Mouse (Mus musculus): ENCODE data around the gene Grn. TPM values are rescaled to one million over a fixed set of nuclear protein-coding genes. Genes with fewer than 3 reads are reported as not detected.
A peak's percentile ranks its signal among the peaks of the same experiment; 100 is the strongest.

The Grn gene
- total RNA-seq, 2 experiments from 2014 or later = 57.2 to 63.7 TPM

- intact Hi-C loops (cut with DNase I; ENCODE audit: low total_unique reads) = no loop called here
- DNase-seq = peak; percentile 70
Measured at GRCm38 (mm10) chr11:102455740-102456396, 25.8 kb downstream of the Grn start.

GRCm38 (mm10) chr11:102460541-102460940, 30.4 kb downstream of the Grn start:
- no peak for DNase-seq
- intact Hi-C loops (cut with DNase I; ENCODE audit: low total_unique reads) = no loop called here

- no peak for DNase-seq
- intact Hi-C loops (cut with DNase I; ENCODE audit: low total_unique reads) = no loop called here
Measured at GRCm38 (mm10) chr11:102461764-102462163, 31.6 kb downstream of the Grn start.

GRCm38 (mm10) chr11:102464901-102465300, 34.8 kb downstream of the Grn start:
- DNase-seq = no peak
- intact Hi-C loops (cut with DNase I; ENCODE audit: low total_unique reads) = no loop called here

- intact Hi-C loops (cut with DNase I; ENCODE audit: low total_unique reads) = no loop called here
Measured at GRCm38 (mm10) chr11:102465713-102466436, 35.8 kb downstream of the Grn start.

GRCm38 (mm10) chr11:102467041-102467631, 37.0 kb downstream of the Grn start:
- peak; percentile 98 for DNase-seq
- intact Hi-C loops (cut with DNase I; ENCODE audit: low total_unique reads) = no loop called here

More at GRCm38 (mm10) chr11:102465713-102466436, 35.8 kb downstream of the Grn start:
- DNase-seq = peak; percentile 64

GRCm38 (mm10) chr11:102469648-102470357, 39.7 kb downstream of the Grn start, which contains the start of gene Itga2b:
TSS of gene Itga2b (minus strand) at chr11:102470122.
- intact Hi-C loops (cut with DNase I; ENCODE audit: low total_unique reads) = no loop called here
- DNase-seq = no peak

GRCm38 (mm10) chr11:102475027-102475426, 44.9 kb downstream of the Grn start:
- intact Hi-C loops (cut with DNase I; ENCODE audit: low total_unique reads) = no loop called here
- DNase-seq = no peak

GRCm38 (mm10) chr11:102478671-102479070, 48.6 kb downstream of the Grn start:
- intact Hi-C loops (cut with DNase I; ENCODE audit: low total_unique reads) = no loop called here
- DNase-seq = no peak

- DNase-seq = no peak
Measured at GRCm38 (mm10) chr11:102479581-102479980, 49.5 kb downstream of the Grn start.

GRCm38 (mm10) chr11:102480111-102480510, 50.0 kb downstream of the Grn start:
- intact Hi-C loops (cut with DNase I; ENCODE audit: low total_unique reads) = loop anchor here (10.0 kb wide), 1 partner anchor 175 kb away; no protein-coding TSS in a partner anchor
- DNase-seq = no peak

More at GRCm38 (mm10) chr11:102479581-102479980, 49.5 kb downstream of the Grn start:
- intact Hi-C loops (cut with DNase I; ENCODE audit: low total_unique reads) = no loop called here

- intact Hi-C loops (cut with DNase I; ENCODE audit: low total_unique reads) = loop anchor here (10.0 kb wide), 1 partner anchor 174 kb away; no protein-coding TSS in a partner anchor
- no peak for DNase-seq
Measured at GRCm38 (mm10) chr11:102480897-102481296, 50.8 kb downstream of the Grn start.

- intact Hi-C loops (cut with DNase I; ENCODE audit: low total_unique reads) = loop anchor here (10.0 kb wide), 1 partner anchor 173 kb away; no protein-coding TSS in a partner anchor
- DNase-seq = no peak
Measured at GRCm38 (mm10) chr11:102481779-102482178, 51.7 kb downstream of the Grn start.

Small RNA genes lying within 50 kb of the gene (microRNA-seq; reads per million reads assigned to microRNA genes)
- 0 reads per million in 2 experiments for gene Mir6930

Other genes starting within 250 kb of the Grn start
- 10 to 100 TPM; 69.9 to 76.0 TPM for gene Lsm12, start 245.0 kb upstream of the Grn start, total RNA-seq (2021)
- gene G6pc3, start 240.7 kb upstream of the Grn start, total RNA-seq (2021) = 10 to 100 TPM; 36.1 to 36.2 TPM
- 10 to 100 TPM; 59.5 to 65.6 TPM for gene Hdac5, start 200.1 kb upstream of the Grn start, total RNA-seq (2021)
- under 1 TPM; 0.11 to 0.47 TPM for gene BC030867, start 181.4 kb upstream of the Grn start, total RNA-seq (2021)
- gene Asb16, start 161.6 kb upstream of the Grn start, total RNA-seq (2021) = 10 to 100 TPM; 58.9 to 61.2 TPM
- 10 to 100 TPM; 14.8 to 14.9 TPM for gene Tmub2, start 145.4 kb upstream of the Grn start, total RNA-seq (2021)
- 10 to 100 TPM; 15.9 to 17.5 TPM for gene Atxn7l3, start 133.7 kb upstream of the Grn start, total RNA-seq (2021)
- 10 to 100 TPM; 38.2 to 45.5 TPM for gene Ubtf, start 110.6 kb upstream of the Grn start, total RNA-seq (2021)
- gene Slc4a1, start 64.1 kb upstream of the Grn start, total RNA-seq (2021) = 1 to 10 TPM in 1 of 2 experiments, under 1 TPM in 1; 0.59 to 1.5 TPM
- under 1 TPM; 0.66 to 0.90 TPM for gene Rundc3a, start 36.9 kb upstream of the Grn start, total RNA-seq (2021)
- 10 to 100 TPM; 46.6 to 48.9 TPM for gene Slc25a39, start 22.4 kb upstream of the Grn start, total RNA-seq (2021)
- 1 to 10 TPM; 6.2 to 7.3 TPM for gene Fam171a2, start 17.4 kb downstream of the Grn start, total RNA-seq (2021)
- 1 to 10 TPM; 1.6 to 2.5 TPM for gene Itga2b, start 39.8 kb downstream of the Grn start, total RNA-seq (2021)
- 10 to 100 TPM; 21.1 to 27.7 TPM for gene Gpatch8, start 126.1 kb downstream of the Grn start, total RNA-seq (2021)
- under 1 TPM; 0.38 to 0.66 TPM for gene Gm11627, start 149.1 kb downstream of the Grn start, total RNA-seq (2021)
- gene Fzd2, start 174.1 kb downstream of the Grn start, total RNA-seq (2021) = 1 to 10 TPM; 3.6 to 7.3 TPM
- not detected for gene Meioc, start 233.4 kb downstream of the Grn start, total RNA-seq (2021)

Measured in gastrocnemius, postnatal 14 days (tissue).